Mouse (Mus musculus) megakaryocyte, embryonic 14.5 days (primary cell): ENCODE results near the gene Cand2. TPM values are rescaled to one million over a fixed set of nuclear protein-coding genes. Genes with fewer than 3 reads are reported as not detected.

ENCODE experiments used
- H3K27me3 ChIP-seq: replicated peaks from 2 replicates; pipeline ENCODE3; 2012; ENCODE audit warnings: inconsistent platforms
- H3K36me3 ChIP-seq: replicated peaks from 2 replicates; pipeline ENCODE3; 2012; ENCODE audit warnings: low read length, inconsistent platforms, mixed read lengths
- H3K4me1 ChIP-seq: 2 replicates; pipeline ENCODE4 v1.6.1; 2012; ENCODE audit warnings: inconsistent platforms
- H3K4me3 ChIP-seq: replicated peaks from 2 replicates; pipeline ENCODE3; 2012; ENCODE audit warnings: moderate library complexity, mild to moderate bottlenecking, inconsistent platforms
- H3K9me3 ChIP-seq: 2 replicates; pipeline ENCODE4 v1.6.1; 2012; ENCODE audit warnings: inconsistent platforms
- FLI1 ChIP-seq: IDR thresholded peaks from 2 replicates; pipeline ENCODE4 v1.6.1; 2012; ENCODE audit warnings: low read length, inconsistent platforms, mixed read lengths
- GATA1 ChIP-seq: IDR thresholded peaks from 3 replicates; pipeline ENCODE4 v1.6.1; 2012; ENCODE audit warnings: mixed read lengths, low read length, inconsistent platforms, borderline replicate concordance
- polyA plus RNA-seq: library from polyadenylated mRNA; stranded (reverse); fragments of >175 nt; gene quantifications from 2 replicates; pipeline ENCODE4 v1.2.3, GENCODE M21; 2012; ENCODE audit warnings: low replicate concordance; ENCODE audit not compliant: insufficient read depth

Gene Cand2
- polyA plus RNA-seq, 1 experiment = 7.0 TPM

DNA sequence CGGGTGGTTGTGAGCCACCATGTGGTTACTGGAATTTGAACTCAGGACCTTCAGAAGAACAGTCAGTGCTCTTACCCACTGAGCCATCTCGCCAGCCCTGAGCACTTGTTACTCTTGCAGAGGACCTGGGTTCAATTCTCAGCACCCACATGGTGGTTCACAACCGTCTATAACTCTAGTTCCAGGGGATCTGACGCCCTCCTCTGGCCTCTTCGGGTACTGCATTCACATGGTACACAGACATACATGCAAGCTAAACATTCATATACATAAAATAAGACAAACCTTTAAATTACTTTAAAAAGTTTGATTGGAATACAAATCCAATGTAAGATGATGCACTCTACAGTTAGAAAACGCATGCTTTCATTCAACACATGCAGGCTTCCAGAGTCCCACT, 2.1 kb upstream of the Cand2 start:
- H3K4me1 ChIP-seq = peaks cover 78% of the 10 kb centered on the region
- no peaks in the 10 kb centered on the region for H3K36me3 ChIP-seq
- no peaks in the 10 kb centered on the region for H3K27me3 ChIP-seq
- no peaks in the 10 kb centered on the region for H3K9me3 ChIP-seq
- H3K4me3 ChIP-seq = no peak overlapping the region
- no peak for TF ChIP-seq GATA1
- TF ChIP-seq FLI1 = no peak

DNA sequence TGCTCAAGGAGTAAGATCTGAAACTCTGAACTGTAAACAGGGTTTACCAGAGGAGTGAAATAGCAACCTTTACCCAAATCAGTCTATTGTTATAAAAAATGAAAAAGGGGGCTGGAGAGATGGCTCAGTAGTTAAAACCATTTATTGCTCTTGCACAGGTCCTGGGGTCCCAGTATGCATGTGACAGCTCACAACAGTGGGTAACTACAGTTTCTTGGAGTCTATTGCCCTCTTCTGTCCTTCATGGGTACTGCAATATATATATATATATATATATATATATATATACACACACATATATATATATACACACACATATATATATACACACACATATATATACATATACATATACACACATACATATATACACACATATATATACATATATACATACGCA, 1.7 kb upstream of the Cand2 start:
- no peak overlapping the region for H3K4me3 ChIP-seq
- TF ChIP-seq GATA1 (no peak), FLI1 (no peak)
- H3K36me3 ChIP-seq = no peaks in the 10 kb centered on the region
- no peaks in the 10 kb centered on the region for H3K27me3 ChIP-seq
- H3K4me1 ChIP-seq = peaks cover 76% of the 10 kb centered on the region
- no peaks in the 10 kb centered on the region for H3K9me3 ChIP-seq

DNA sequence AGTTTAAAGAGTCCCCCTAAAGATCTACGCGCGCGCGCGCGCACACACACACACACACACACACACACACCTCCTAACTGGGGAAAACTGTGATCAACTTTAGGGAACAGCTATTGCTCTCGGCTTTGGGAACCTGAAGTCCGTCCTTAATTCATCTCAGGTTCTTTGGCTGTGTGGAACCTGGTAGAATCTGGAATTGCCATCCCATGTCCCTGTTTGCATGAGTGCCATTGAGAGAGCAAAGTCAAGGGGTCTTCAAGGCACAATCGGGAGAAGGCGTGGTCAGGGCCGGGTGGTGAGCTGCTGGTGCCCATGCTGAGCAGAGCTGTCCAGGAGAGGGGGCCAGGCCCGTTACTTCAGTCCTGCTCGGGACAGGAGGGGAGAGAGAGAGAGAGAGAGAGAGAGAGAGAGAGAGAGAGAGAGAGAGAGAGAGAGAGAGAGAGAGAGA, 348 bp upstream of the Cand2 start:
- TF ChIP-seq FLI1 (no peak), GATA1 (no peak)
- H3K4me1 ChIP-seq = peaks cover 70% of the 10 kb centered on the region
- H3K27me3 ChIP-seq = no peaks in the 10 kb centered on the region
- peak overlapping the region; percentile 95 for H3K4me3 ChIP-seq
- no peaks in the 10 kb centered on the region for H3K9me3 ChIP-seq
- peaks cover 8% of the 10 kb centered on the region for H3K36me3 ChIP-seq

DNA sequence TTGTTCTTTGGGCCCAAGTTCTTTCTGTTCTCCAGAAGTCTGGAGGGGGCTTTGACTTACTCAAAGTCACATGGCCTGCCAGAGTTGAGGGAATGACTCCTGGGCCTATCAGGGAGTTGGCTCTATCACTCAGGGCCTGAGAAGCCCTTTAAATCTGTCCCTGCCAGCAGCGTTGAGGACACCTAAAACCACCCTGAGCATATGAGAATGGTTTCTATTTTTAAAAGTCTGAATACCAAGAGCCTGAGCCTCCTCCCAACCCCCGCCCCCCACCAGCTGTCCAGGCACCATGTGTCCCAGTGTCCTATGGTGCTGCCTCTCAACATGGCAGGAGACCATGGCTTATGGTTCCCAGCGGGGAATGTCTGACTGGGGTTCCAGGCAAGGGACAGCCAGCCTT, 1.5 kb downstream of the Cand2 start:
- no peak for TF ChIP-seq GATA1
- peaks cover 21% of the 10 kb centered on the region for H3K36me3 ChIP-seq
- no peaks in the 10 kb centered on the region for H3K9me3 ChIP-seq
- peaks cover 57% of the 10 kb centered on the region for H3K4me1 ChIP-seq
- peak overlapping the region; percentile 30 for H3K4me3 ChIP-seq
- H3K27me3 ChIP-seq = no peaks in the 10 kb centered on the region

DNA sequence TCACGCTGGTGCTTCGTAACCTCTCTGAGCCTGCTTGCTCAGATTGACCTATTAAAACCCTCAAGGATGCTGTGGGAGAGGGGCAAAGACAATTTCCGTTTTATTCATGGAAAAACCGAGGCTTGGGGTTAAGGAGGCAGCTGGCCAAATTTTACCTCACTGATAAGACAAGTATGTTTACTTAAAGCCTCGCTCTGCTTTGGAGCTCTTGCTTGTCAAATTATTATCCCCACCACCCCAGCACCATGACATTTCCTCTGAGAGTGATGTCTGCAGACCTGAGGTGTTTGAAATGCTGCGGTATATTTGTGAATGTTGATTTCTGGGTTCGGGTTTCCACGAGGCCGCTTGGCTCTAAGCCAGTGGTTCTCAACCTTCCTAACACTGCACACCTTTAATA, 2.0 kb downstream of the Cand2 start:
- H3K4me3 ChIP-seq = no peak overlapping the region
- H3K36me3 ChIP-seq = peaks cover 26% of the 10 kb centered on the region
- no peaks in the 10 kb centered on the region for H3K9me3 ChIP-seq
- H3K27me3 ChIP-seq = no peaks in the 10 kb centered on the region
- TF ChIP-seq GATA1 (no peak), FLI1 (no peak)
- peaks cover 52% of the 10 kb centered on the region for H3K4me1 ChIP-seq

DNA sequence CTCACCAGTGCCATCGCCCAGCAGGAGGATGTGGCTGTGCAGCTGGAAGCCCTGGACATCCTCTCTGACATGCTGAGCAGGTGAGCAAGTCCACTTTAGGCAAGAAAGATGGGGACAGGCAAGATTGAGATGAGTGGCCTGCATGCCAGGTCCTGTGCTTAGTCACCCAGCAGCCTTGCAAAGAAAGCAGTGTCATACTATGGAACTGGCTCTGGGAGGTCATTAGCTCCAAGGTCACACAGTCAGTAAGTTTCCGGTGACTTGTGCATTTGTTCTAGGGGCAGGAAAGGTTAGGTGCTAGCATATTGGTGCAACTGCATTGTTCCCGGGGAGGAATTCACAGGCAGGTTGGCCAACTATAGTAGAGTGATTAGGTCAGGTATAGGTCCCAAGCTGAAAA, 8.4 kb downstream of the Cand2 start:
- Histone ChIP-seq H3K36me3 (peaks cover 87% of the 10 kb centered on the region), H3K27me3 (no peaks in the 10 kb centered on the region)

DNA sequence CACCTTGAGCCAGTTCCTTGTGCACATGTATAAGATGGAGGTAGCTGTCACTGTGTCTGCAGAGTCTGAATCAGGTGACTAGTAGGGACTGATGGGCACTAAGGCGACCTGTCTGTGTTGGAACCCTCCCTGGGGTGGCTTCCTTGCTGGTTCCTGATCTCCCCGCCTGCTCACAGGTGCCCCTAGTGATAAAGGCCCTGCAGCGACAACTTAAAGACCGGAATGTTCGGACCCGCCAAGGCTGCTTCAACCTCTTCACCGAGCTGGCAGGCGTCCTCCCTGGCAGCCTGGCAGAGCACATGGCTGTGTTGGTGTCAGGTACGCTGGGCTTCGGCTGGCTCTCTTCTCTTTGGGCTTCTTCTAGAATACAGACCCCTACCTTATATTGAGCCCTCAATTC, 16.7 kb downstream of the Cand2 start:
- Histone ChIP-seq H3K9me3 (no peaks in the 10 kb centered on the region), H3K4me3 (no peak overlapping the region), H3K27me3 (no peaks in the 10 kb centered on the region), H3K4me1 (peaks cover 53% of the 10 kb centered on the region), H3K36me3 (peaks cover 82% of the 10 kb centered on the region)
- TF ChIP-seq GATA1 = no peak
- no peak for TF ChIP-seq FLI1

More for the DNA sequence above, 8.4 kb downstream of the Cand2 start:
- Histone ChIP-seq H3K9me3 (no peaks in the 10 kb centered on the region), H3K4me1 (peaks cover 32% of the 10 kb centered on the region), H3K4me3 (no peak overlapping the region)
- no peak for TF ChIP-seq FLI1
- no peak for TF ChIP-seq GATA1

DNA sequence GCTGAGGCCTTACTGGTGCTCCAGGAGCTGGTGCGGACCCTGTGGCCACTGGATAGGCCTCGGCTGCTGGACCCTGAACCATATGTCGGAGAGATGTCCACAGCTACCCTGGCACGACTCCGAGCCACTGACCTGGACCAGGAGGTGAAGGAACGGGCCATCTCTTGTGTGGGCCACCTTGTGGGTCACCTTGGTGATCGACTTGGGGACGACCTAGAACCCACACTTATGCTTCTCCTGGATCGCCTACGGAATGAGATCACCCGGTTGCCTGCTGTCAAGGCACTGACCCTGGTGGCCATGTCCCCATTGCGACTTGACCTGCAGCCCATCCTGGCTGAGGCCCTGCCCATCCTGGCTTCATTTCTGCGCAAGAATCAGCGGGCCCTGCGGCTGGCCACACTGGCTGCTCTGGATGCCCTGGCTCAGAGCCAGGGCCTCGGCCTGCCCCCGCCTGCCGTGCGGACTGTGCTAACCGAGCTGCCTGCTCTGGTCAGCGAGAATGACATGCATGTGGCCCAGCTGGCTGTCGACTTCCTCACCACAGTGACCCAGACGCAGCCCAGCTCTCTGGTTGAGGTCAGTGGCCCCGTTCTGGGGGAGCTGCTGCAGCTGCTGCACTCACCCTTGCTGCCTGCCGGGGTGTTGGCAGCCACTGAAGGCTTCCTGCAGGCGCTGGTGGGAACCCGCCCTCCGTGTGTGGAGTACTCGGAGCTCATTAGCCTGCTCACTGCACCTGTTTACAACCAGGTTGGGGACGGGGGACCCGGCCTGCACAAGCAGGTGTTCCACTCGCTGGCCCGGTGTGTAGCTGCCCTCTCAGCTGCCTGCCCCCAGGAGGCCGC, 17.7 kb downstream of the Cand2 start:
- peak overlapping the region; percentile 50 for H3K4me3 ChIP-seq
- TF ChIP-seq FLI1 = no peak
- TF ChIP-seq GATA1 = no peak
- H3K4me1 ChIP-seq = peaks cover 52% of the 10 kb centered on the region
- H3K9me3 ChIP-seq = no peaks in the 10 kb centered on the region
- peaks cover 84% of the 10 kb centered on the region for H3K36me3 ChIP-seq
- no peaks in the 10 kb centered on the region for H3K27me3 ChIP-seq

DNA sequence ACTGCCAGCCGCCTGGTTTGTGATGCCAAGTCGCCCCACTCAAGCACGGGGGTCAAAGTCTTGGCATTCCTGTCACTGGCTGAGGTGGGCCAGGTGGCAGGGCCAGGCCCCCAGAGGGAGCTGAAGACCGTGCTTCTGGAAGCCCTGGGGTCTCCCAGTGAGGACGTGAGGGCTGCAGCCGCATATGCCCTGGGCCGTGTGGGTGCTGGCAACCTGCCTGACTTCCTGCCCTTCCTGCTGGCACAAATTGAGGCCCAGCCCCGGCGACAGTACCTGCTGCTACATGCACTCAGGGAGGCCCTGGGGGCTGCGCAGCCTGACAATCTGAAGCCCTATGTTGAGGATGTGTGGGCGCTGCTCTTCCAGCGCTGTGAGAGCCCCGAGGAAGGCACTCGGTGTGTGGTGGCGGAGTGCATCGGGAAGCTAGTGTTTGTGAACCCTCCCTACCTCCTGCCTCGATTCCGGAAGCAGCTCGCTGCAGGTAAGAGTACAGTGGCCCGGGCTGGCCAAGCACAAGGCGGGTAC, 18.4 kb downstream of the Cand2 start:
- H3K27me3 ChIP-seq = no peaks in the 10 kb centered on the region
- peak overlapping the region; percentile 50 for H3K4me3 ChIP-seq
- TF ChIP-seq FLI1 (no peak), GATA1 (no peak)
- peaks cover 85% of the 10 kb centered on the region for H3K36me3 ChIP-seq
- peaks cover 50% of the 10 kb centered on the region for H3K4me1 ChIP-seq
- no peaks in the 10 kb centered on the region for H3K9me3 ChIP-seq

DNA sequence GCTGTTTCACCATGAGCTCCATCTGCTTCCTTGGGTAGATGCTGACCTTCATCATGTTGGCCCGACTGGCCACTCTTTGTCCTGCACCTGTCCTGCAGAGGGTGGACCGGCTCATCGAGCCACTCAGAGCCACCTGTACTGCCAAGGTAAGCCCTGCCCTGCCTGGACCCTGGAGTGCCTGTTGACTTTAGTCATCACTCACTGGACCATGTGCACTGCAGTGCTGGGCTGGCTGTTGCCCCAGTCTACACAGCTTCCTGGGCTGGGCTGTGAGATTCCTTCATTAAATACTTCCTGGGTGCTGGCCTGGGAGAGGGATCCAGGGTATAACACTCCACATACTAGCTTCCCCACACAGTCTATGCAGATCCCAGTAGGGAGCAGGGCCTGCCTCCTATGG, 27.5 kb downstream of the Cand2 start:
- Histone ChIP-seq H3K4me1 (peaks cover 45% of the 10 kb centered on the region), H3K27me3 (no peaks in the 10 kb centered on the region), H3K9me3 (no peaks in the 10 kb centered on the region), H3K36me3 (peaks cover 96% of the 10 kb centered on the region), H3K4me3 (peak overlapping the region; percentile 42)
- TF ChIP-seq GATA1 = no peak
